Mouse (Mus musculus): ENCODE measurements at regions not wholly inside any gene's neighbourhood (a gene's known extent, or its start where the extent isn't known, plus 50 kb on each side); places are given as distances from the start of the nearest gene placed in this dataset.

- peaks cover 9% of the 10 kb centered on the region; the same call in 1 of the 2 replicates for H3K4me1 ChIP-seq (ENCODE audit: insufficient read depth, low read length)
- no peaks in the 10 kb centered on the region for H3K36me3 ChIP-seq (ENCODE audit: insufficient read depth, low read length)
- WGBS, result 84% methylated on average over 8 of the region's 8 CpGs
- H3K4me3 ChIP-seq (ENCODE audit: low read length), result no peak overlapping the region
- ATAC-seq (ENCODE audit: low FRiP score, low TSS enrichment), result no peak
- no peaks in the 10 kb centered on the region for H3K27me3 ChIP-seq (ENCODE audit: insufficient read depth, low read length)
- no peak overlapping the region for H3K9ac ChIP-seq (replicated peaks; ENCODE audit: low read length)
- H3K27ac ChIP-seq (ENCODE audit: low read length), result no peak overlapping the region
- no peak overlapping the region for H3K4me2 ChIP-seq (replicated peaks; ENCODE audit: low read depth, low read length)
- no peaks in the 10 kb centered on the region for H3K9me3 ChIP-seq (ENCODE audit: low read length)
Measured at GRCm38 (mm10) chr4:105346846-105347245, 189.7 kb downstream of the Plpp3 start.

- WGBS, result 13% methylated on average over 8 of the region's 8 CpGs
- H3K4me3 ChIP-seq (ENCODE audit: low read length), result no peak overlapping the region
- peaks cover 9% of the 10 kb centered on the region; the same call in 1 of the 2 replicates for H3K4me1 ChIP-seq (ENCODE audit: insufficient read depth, low read length)
- no peaks in the 10 kb centered on the region for H3K36me3 ChIP-seq (ENCODE audit: insufficient read depth, low read length)
- peak; percentile 87 for ATAC-seq (ENCODE audit: low FRiP score, low TSS enrichment)
- no peak overlapping the region for H3K4me2 ChIP-seq (replicated peaks; ENCODE audit: low read depth, low read length)
- H3K27ac ChIP-seq (ENCODE audit: low read length), result peak overlapping the region; percentile 34; the same call in 1 of the 2 replicates
- no peaks in the 10 kb centered on the region for H3K27me3 ChIP-seq (ENCODE audit: insufficient read depth, low read length)
- H3K9ac ChIP-seq (replicated peaks; ENCODE audit: low read length), result no peak overlapping the region
- no peaks in the 10 kb centered on the region for H3K9me3 ChIP-seq (ENCODE audit: low read length)
Measured at GRCm38 (mm10) chr4:105347911-105348310, 190.8 kb downstream of the Plpp3 start.

- no peak overlapping the region for H3K9ac ChIP-seq (replicated peaks; ENCODE audit: low read length)
- H3K36me3 ChIP-seq (ENCODE audit: insufficient read depth, low read length), result no peaks in the 10 kb centered on the region
- no peak overlapping the region for H3K27ac ChIP-seq (ENCODE audit: low read length)
- H3K9me3 ChIP-seq (ENCODE audit: low read length), result no peaks in the 10 kb centered on the region
- H3K27me3 ChIP-seq (ENCODE audit: insufficient read depth, low read length), result no peaks in the 10 kb centered on the region
- peaks cover 9% of the 10 kb centered on the region; the same call in 1 of the 2 replicates for H3K4me1 ChIP-seq (ENCODE audit: insufficient read depth, low read length)
- 87% methylated on average over 8 of the region's 8 CpGs for whole genome bisulfite sequencing
- no peak for ATAC-seq (ENCODE audit: low FRiP score, low TSS enrichment)
- no peak overlapping the region for H3K4me2 ChIP-seq (replicated peaks; ENCODE audit: low read depth, low read length)
- no peak overlapping the region for H3K4me3 ChIP-seq (ENCODE audit: low read length)
Measured at GRCm38 (mm10) chr4:105349316-105350207, 192.4 kb downstream of the Plpp3 start.

GRCm38 (mm10) chr4:105352342-105352741 is 195.2 kb downstream of the Plpp3 start:
- Histone ChIP-seq H3K4me3 (ENCODE audit: low read length) (no peak overlapping the region), H3K27me3 (ENCODE audit: insufficient read depth, low read length) (no peaks in the 10 kb centered on the region), H3K4me2 (replicated peaks; ENCODE audit: low read depth, low read length) (no peak overlapping the region), H3K9ac (replicated peaks; ENCODE audit: low read length) (no peak overlapping the region), H3K9me3 (ENCODE audit: low read length) (no peaks in the 10 kb centered on the region), H3K36me3 (ENCODE audit: insufficient read depth, low read length) (no peaks in the 10 kb centered on the region), H3K27ac (ENCODE audit: low read length) (no peak overlapping the region), H3K4me1 (ENCODE audit: insufficient read depth, low read length) (peaks cover 8% of the 10 kb centered on the region; the same call in 1 of the 2 replicates)
- 0 out of 2 replicates have a peak, but pooled peaks have one; percentile 36 for ATAC-seq (ENCODE audit: low FRiP score, low TSS enrichment)
- WGBS, result 55% methylated on average over 7 of the region's 7 CpGs

- Histone ChIP-seq H3K27ac (ENCODE audit: low read length) (no peak overlapping the region), H3K4me1 (ENCODE audit: insufficient read depth, low read length) (peaks cover 3% of the 10 kb centered on the region; the same call in 1 of the 2 replicates), H3K27me3 (ENCODE audit: insufficient read depth, low read length) (no peaks in the 10 kb centered on the region), H3K9me3 (ENCODE audit: low read length) (no peaks in the 10 kb centered on the region), H3K36me3 (ENCODE audit: insufficient read depth, low read length) (no peaks in the 10 kb centered on the region), H3K4me2 (replicated peaks; ENCODE audit: low read depth, low read length) (no peak overlapping the region), H3K4me3 (ENCODE audit: low read length) (no peak overlapping the region), H3K9ac (replicated peaks; ENCODE audit: low read length) (no peak overlapping the region)
- WGBS, result 65% methylated on average over 3 of the region's 3 CpGs
- no peak for ATAC-seq (ENCODE audit: low FRiP score, low TSS enrichment)
Measured at GRCm38 (mm10) chr4:105352953-105353352, 195.8 kb downstream of the Plpp3 start.

GRCm38 (mm10) chr4:105354097-105354496 is 196.9 kb downstream of the Plpp3 start:
- ATAC-seq (ENCODE audit: low FRiP score, low TSS enrichment), result no peak
- Histone ChIP-seq H3K9me3 (ENCODE audit: low read length) (no peaks in the 10 kb centered on the region), H3K4me3 (ENCODE audit: low read length) (no peak overlapping the region), H3K27ac (ENCODE audit: low read length) (no peak overlapping the region), H3K27me3 (ENCODE audit: insufficient read depth, low read length) (no peaks in the 10 kb centered on the region), H3K4me2 (replicated peaks; ENCODE audit: low read depth, low read length) (no peak overlapping the region), H3K9ac (replicated peaks; ENCODE audit: low read length) (no peak overlapping the region), H3K4me1 (ENCODE audit: insufficient read depth, low read length) (no peaks in the 10 kb centered on the region), H3K36me3 (ENCODE audit: insufficient read depth, low read length) (no peaks in the 10 kb centered on the region)
- WGBS, result 72% methylated on average over 8 of the region's 8 CpGs

GRCm38 (mm10) chr4:105356616-105357015 is 199.5 kb downstream of the Plpp3 start:
- H3K27me3 ChIP-seq (ENCODE audit: insufficient read depth, low read length), result no peaks in the 10 kb centered on the region
- H3K4me2 ChIP-seq (replicated peaks; ENCODE audit: low read depth, low read length), result no peak overlapping the region
- WGBS, result 67% methylated on average over 3 of the region's 3 CpGs
- H3K36me3 ChIP-seq (ENCODE audit: insufficient read depth, low read length), result no peaks in the 10 kb centered on the region
- no peaks in the 10 kb centered on the region for H3K4me1 ChIP-seq (ENCODE audit: insufficient read depth, low read length)
- no peak overlapping the region for H3K4me3 ChIP-seq (ENCODE audit: low read length)
- H3K9ac ChIP-seq (replicated peaks; ENCODE audit: low read length), result no peak overlapping the region
- no peaks in the 10 kb centered on the region for H3K9me3 ChIP-seq (ENCODE audit: low read length)
- ATAC-seq (ENCODE audit: low FRiP score, low TSS enrichment), result no peak
- H3K27ac ChIP-seq (ENCODE audit: low read length), result no peak overlapping the region

GRCm38 (mm10) chr4:105358725-105359124 is 201.6 kb downstream of the Plpp3 start:
- Histone ChIP-seq H3K27me3 (ENCODE audit: insufficient read depth, low read length) (no peaks in the 10 kb centered on the region), H3K4me3 (ENCODE audit: low read length) (no peak overlapping the region), H3K4me1 (ENCODE audit: insufficient read depth, low read length) (no peaks in the 10 kb centered on the region), H3K9me3 (ENCODE audit: low read length) (no peaks in the 10 kb centered on the region), H3K36me3 (ENCODE audit: insufficient read depth, low read length) (no peaks in the 10 kb centered on the region), H3K9ac (replicated peaks; ENCODE audit: low read length) (no peak overlapping the region), H3K4me2 (replicated peaks; ENCODE audit: low read depth, low read length) (no peak overlapping the region), H3K27ac (ENCODE audit: low read length) (no peak overlapping the region)
- WGBS, result 19% methylated on average over 2 of the region's 2 CpGs
- no peak for ATAC-seq (ENCODE audit: low FRiP score, low TSS enrichment)

- H3K27ac ChIP-seq (ENCODE audit: low read length), result no peak overlapping the region
- H3K9me3 ChIP-seq (ENCODE audit: low read length), result no peaks in the 10 kb centered on the region
- H3K4me2 ChIP-seq (replicated peaks; ENCODE audit: low read depth, low read length), result no peak overlapping the region
- H3K27me3 ChIP-seq (ENCODE audit: insufficient read depth, low read length), result no peaks in the 10 kb centered on the region
- WGBS, result 75% methylated on average over 6 of the region's 6 CpGs
- H3K4me3 ChIP-seq (ENCODE audit: low read length), result no peak overlapping the region
- no peaks in the 10 kb centered on the region; the same call in 1 of the 2 replicates for H3K4me1 ChIP-seq (ENCODE audit: insufficient read depth, low read length)
- H3K36me3 ChIP-seq (ENCODE audit: insufficient read depth, low read length), result no peaks in the 10 kb centered on the region
- no peak overlapping the region for H3K9ac ChIP-seq (replicated peaks; ENCODE audit: low read length)
- ATAC-seq (ENCODE audit: low FRiP score, low TSS enrichment), result no peak
Measured at GRCm38 (mm10) chr4:105364496-105364895, 207.3 kb downstream of the Plpp3 start.

- WGBS, result 55% methylated on average over 5 of the region's 5 CpGs
- peak; percentile 86 for ATAC-seq (ENCODE audit: low FRiP score, low TSS enrichment)
Measured at GRCm38 (mm10) chr4:105365076-105365475, 207.9 kb downstream of the Plpp3 start.

More at GRCm38 (mm10) chr4:105365076-105365475, 207.9 kb downstream of the Plpp3 start:
- Histone ChIP-seq H3K4me1 (ENCODE audit: insufficient read depth, low read length) (no peaks in the 10 kb centered on the region; the same call in 1 of the 2 replicates), H3K4me2 (replicated peaks; ENCODE audit: low read depth, low read length) (no peak overlapping the region), H3K36me3 (ENCODE audit: insufficient read depth, low read length) (no peaks in the 10 kb centered on the region), H3K27me3 (ENCODE audit: insufficient read depth, low read length) (no peaks in the 10 kb centered on the region), H3K9ac (replicated peaks; ENCODE audit: low read length) (no peak overlapping the region), H3K9me3 (ENCODE audit: low read length) (no peaks in the 10 kb centered on the region), H3K27ac (ENCODE audit: low read length) (peak overlapping the region; percentile 40; the same call in 1 of the 2 replicates), H3K4me3 (ENCODE audit: low read length) (no peak overlapping the region)

Measured in kidney, embryonic 16.5 days (tissue).